Mouse (Mus musculus) cerebellum, postnatal 14 days (tissue): Measurements from ENCODE around the gene Smpd4.

ENCODE experiments used
- DNase-seq, 2 experiments: peaks; one replicate each; pipeline ENCODE4 v3.0.0; 2021; ENCODE audit warnings: mixed read lengths in 2 of 2

Smpd4 gene

GRCm38 (mm10) chr16:17619198-17620105 is at the start of gene Smpd4:
Smpd4 (plus strand) TSS chr16:17619354.
- peak; percentile 96 to 97 for DNase-seq

DNA sequence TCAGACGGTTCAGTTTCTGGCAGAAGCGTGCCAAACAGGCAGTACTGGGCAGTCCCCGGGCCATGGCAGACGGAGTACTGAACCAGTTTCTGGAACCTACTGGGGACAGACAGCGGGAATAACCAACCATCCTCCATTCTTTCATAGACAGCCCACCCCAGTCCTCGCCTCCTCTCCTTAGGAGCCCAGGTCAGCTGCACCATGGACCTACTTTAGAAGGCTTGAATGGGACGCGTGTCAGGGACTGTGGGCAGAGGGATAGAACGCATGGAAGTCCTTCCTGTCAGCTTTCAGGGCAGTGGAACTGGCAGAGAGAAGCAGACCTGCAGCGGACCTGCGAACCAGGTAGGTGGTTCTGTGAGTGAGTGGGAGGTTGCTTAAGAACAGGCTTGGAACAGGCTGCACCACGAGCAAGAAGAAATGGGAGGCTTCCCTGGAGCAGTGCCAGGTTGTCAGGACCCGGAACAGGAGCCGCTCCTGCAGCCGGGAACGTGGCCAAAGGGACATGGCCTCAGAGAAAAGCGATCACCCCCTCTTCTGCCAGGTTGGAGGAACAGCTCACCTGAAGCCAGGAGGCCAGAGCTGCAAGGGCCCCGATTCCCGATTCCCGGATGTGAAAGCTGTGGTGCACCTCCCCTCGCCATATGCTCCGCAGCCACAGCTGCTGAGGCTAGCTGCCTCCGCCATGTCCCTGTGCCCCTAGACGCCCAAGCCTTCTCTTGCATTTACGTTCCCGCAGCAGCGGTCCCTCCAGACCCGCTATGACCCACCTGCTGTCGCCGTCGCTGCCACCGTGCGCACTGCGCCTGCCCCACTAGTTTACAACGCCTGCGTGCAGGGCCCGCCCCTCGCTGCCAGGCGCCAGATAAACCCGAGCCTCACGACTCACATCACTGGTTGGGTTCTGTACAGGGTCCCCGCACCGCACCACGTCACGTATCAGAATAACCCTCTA is 43.0 kb upstream of the Smpd4 start:
- peak; percentile 89 to 94 for DNase-seq

- peak in 1 of 2 experiments; percentile 62 for DNase-seq
Measured at GRCm38 (mm10) chr16:17576825-17577215, 42.3 kb upstream of the Smpd4 start.

DNA sequence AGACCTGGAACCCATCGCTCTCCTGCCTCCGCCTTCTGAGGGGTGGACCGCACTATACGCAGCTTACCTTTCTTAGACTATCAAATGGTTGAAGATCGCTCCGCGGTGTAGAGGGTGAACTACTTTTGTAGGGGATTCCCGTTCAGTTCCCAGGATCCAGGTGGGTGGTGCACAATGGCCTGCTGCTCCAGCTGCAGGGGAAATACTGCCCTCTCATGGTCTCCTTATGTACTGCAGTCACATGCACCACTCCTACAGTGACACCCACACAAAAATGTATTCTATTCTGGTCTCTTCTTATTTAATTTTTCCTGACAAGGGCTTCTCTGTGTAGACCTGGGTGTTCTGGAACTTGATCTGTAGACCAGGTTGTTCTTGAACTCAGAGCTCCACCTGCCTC is 36.1 kb upstream of the Smpd4 start, which contains the start of gene Slc7a4:
Gene Slc7a4, minus strand, starts transcription at position 151 of the 400 bp plus-strand sequence.
- peak in 1 of 2 experiments; percentile 40 for DNase-seq

- DNase-seq: no peak
Measured at GRCm38 (mm10) chr16:17584555-17584954, 34.6 kb upstream of the Smpd4 start.

DNA sequence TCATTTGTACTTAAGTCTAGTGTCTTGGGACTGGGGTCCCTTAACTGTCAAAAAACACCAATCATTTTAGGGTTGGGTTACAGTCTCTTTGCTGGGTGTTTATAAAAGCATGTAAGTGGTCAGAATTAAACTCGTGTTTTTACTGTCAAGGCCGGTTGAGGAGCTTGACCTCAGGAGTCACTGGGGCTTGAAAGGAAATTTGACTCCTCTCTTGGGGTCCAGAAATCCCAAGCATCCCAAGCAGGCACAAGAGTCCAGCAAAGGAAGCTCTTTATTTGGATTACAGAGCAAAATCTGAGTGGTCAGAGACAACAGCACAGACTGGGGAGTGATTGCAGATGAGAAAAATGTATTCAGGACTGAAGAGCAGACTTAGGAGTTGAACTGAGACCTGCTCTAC is 28.4 kb upstream of the Smpd4 start:
- DNase-seq: no peak

- no peak for DNase-seq
Measured at GRCm38 (mm10) chr16:17600944-17601562, 18.1 kb upstream of the Smpd4 start.

GRCm38 (mm10) chr16:17604941-17605340 is 14.2 kb upstream of the Smpd4 start:
- no peak for DNase-seq

DNA sequence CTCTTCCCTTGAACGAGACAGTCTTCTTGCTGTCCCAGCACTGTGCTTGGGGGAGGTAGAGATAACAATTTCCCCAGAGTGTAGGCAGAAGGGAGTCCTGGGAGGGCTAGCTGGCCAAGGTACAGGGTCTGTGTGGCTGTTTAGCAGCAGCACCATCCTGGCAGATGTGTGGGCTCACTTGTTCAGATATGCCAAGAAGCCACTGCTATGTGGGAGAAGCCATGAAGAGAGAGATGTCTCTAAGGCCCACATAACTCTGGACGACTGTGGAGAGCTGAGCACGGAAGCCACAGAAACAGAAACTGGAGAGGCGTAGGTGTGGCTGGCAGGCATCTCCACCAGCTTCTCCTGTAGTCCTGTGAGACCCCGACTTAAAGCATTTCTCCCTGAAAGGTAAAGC is 13.5 kb upstream of the Smpd4 start:
- DNase-seq: no peak

DNA sequence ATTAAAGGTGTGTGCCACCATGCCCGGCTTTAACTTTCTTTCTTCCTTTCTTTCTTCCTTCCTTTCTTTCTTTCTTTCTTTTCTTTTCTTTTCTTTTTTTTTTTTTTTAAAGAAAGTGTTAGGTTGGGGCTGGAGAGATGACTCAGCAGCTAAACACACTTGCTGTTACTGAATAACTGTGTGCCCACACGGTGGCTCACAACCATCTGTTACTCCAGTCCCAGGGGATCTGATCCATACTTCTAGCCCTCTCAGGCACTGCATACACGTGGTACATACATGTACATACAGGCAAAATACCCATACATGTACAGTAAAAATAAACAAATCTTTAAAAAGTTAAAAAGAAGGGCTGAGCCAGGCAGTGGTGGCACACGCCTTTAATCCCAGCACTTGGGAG is 7.8 kb upstream of the Smpd4 start:
- DNase-seq: no peak

GRCm38 (mm10) chr16:17614740-17615139 is 4.4 kb upstream of the Smpd4 start:
- peak in 1 of 2 experiments; percentile 32 for DNase-seq

DNA sequence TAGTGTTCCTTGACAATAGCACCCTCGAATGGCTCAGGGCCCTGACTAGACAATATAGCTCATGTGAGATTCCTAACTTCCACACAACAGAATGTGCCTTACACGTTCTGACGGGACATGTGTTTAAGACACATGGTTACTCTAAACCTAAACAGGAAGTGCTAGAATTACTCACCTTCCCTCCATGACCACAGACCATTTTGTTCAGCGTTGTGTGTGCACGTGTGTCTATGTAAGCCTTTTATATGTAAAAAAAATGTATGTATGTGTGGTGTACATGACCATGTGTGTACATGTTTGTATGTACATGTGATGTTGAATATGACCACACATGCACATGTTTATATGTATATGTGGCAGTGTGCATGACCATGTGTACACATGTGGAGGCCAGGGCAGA is 2.9 kb upstream of the Smpd4 start:
- no peak for DNase-seq

- DNase-seq: peak; percentile 74 to 79
Measured at GRCm38 (mm10) chr16:17617922-17618565, 1.1 kb upstream of the Smpd4 start.

- no peak for DNase-seq
Measured at GRCm38 (mm10) chr16:17621936-17622335, 2.8 kb downstream of the Smpd4 start.

- DNase-seq: peak in 1 of 2 experiments; percentile 39
Measured at GRCm38 (mm10) chr16:17625488-17626268, 6.5 kb downstream of the Smpd4 start.

DNA sequence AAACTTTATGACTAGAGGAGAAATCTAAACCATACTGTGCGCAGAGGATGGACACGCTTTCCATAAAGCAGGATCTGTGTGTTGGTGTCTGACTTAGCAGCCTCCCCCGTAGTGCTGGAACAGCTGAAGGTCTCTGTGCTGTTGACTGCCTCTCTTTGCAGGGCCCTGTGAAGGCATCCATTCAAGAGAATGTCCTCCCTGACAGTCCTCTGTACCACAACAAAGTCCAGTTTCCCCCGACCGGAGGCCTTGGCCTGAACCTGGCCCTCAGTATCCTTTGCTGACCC is 7.1 kb downstream of the Smpd4 start:
- DNase-seq: no peak

- DNase-seq: no peak
Measured at GRCm38 (mm10) chr16:17632580-17632979, 13.4 kb downstream of the Smpd4 start.

DNA sequence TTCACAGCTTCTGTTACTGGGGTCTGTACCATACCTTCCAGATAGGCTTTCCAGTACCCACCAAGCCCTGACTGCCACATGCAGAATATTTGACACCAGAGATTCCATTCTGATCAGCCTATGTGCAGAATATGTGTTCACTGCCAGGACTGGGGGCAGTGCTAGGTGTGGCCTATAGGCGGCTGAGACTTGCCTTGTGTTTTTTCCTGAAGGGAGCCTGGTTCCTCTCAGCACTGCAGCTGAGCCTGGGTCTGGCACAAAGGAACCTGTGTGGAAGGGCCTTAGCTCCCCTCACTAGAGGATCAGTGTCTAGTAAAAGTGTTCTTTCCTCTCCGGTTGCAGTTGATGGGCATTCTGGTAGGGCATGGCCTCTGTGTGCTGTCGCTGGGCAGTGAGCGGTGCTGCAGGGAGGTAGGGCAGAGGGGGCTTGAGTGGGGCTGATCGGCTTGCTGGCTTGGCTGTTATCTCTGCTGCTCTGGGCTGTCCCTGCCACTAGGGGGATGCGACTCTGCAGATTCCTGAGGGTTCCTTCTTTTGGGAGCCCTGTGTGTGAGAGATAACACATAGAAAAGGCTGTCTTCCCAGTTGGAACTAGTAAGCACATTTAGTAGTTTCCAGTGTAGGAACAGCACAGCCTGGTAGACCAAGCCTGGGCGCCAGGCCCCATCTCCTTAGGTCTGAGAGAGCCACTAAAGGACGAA is 14.5 kb downstream of the Smpd4 start:
- DNase-seq: peak; percentile 35 to 48

DNA sequence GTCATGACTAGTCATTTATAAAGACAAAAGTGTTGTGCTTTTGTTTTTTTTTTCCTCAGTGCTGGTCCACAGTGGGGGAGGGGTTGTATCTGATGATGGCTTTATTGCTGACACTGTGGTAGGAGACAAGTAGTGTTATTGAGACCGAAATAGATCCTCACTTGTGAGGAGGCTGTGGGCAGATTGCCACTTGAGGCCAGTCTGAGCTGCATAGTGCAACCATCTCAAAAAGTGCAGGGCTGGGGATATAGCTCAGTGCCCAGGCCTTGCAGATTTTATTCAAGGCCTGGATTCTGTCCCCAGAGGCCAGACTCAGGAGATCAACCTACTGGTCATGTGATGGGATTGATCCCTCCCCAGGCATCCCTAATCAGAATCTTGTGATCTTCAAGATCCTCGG is 17.8 kb downstream of the Smpd4 start:
- no peak for DNase-seq

GRCm38 (mm10) chr16:17637610-17638009 is 18.5 kb downstream of the Smpd4 start:
- no peak for DNase-seq

GRCm38 (mm10) chr16:17638036-17638628 is 19.0 kb downstream of the Smpd4 start:
- DNase-seq: peak in 1 of 2 experiments; percentile 9
